Mouse (Mus musculus) erythroblast, adult 5-6 weeks (primary cell): Measurements from ENCODE around the gene Atxn2. TPM values are rescaled to one million over a fixed set of nuclear protein-coding genes. Genes with fewer than 3 reads are reported as not detected.

Experiments used
- ATAC-seq: replicated peaks from 2 replicates; pipeline ENCODE4 v1.8.0; 2016; ENCODE audit warnings: moderate number of reproducible peaks, mild to moderate bottlenecking, moderate TSS enrichment, inconsistent platforms; ENCODE audit not compliant: poor library complexity, low FRiP score, severe bottlenecking
- total RNA-seq, 2 experiments: library from RNA; stranded (forward) in 1 of 2; stranded (reverse) in 1 of 2; fragments of 150-400 nt in 1 of 2; fragments of 200-764, 138-1000 nt in 1 of 2; gene quantifications; 2 replicates each; pipeline versions ENCODE4 v1.2.3 to v1.2.4; 2015 to 2017; ENCODE audit warnings: low replicate concordance in 2 of 2

The Atxn2 gene
- total RNA-seq, 2 experiments from 2014 or later = 97.4 to 169 TPM

GRCm38 (mm10) chr5:121810331-121811151 is 99.4 kb downstream of the Atxn2 start:
- no peak for ATAC-seq

- ATAC-seq = no peak
These were observed 100.4 kb downstream of the Atxn2 start for GRCm38 (mm10) chr5:121811485-121811931.

- ATAC-seq = no peak
These were observed 101.5 kb downstream of the Atxn2 start for GRCm38 (mm10) chr5:121812526-121813243.

DNA sequence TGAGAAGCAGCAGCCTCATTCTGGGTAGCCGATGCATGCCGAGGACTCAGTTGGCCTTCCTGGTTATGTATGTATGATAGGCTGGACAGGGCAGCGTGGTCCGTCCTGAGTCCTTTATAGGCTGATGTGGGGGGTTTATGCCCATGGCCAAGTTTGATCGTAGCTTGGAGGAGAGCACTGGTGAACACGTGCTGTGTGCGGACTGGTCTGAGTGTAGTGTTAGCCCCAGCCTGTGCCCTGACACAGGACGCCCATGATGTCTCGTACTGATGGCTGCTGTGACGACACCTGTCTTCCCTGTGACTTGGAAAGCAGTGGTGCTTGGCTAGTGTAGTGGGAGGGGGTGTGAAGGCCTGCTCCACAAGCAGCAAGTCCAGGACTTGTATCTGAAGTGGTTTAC is 102.6 kb downstream of the Atxn2 start:
- ATAC-seq = no peak

GRCm38 (mm10) chr5:121815067-121815466 is 103.9 kb downstream of the Atxn2 start:
- no peak for ATAC-seq

- no peak for ATAC-seq
These were observed 104.8 kb downstream of the Atxn2 start for GRCm38 (mm10) chr5:121815867-121816380.

DNA sequence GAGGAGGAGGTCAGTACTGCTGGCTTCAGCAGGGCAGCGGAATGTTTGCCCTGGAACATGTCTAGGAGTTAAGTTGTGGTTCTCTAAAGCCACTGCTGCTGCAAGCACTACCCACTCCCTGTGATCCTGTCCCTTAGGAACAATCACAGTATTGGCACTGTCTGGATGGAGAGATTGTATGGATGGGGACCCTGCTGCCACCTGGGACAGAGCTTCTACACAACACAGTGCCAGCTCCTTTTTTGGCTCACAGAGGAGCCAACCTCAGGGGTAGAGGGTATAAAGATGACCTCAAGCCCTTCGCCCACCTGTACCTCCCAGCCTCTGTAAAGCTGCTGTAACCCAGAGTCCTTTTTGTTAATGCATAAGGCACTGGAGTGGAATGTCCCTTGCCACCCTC is 105.5 kb downstream of the Atxn2 start:
- ATAC-seq = no peak

DNA sequence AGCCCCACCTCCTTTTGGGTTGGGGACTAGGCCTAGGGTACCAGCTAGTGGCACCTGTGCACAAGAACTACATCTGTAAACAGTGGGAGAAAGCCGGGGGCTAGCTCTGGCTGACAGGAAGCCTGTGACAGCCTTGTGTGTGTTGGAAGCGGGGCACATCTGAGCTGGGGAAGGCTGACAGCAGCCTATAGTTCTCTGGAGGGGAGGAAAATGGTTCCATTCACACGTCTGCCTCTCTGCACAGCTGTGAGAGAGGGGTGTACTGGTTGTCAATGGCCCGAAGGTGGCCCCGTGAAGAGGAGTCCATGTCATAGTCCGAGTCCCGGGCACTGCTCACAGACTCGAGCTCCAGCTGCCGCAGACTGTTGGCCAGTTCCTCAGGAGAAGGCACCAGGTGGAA is 106.4 kb downstream of the Atxn2 start:
- ATAC-seq = no peak

DNA sequence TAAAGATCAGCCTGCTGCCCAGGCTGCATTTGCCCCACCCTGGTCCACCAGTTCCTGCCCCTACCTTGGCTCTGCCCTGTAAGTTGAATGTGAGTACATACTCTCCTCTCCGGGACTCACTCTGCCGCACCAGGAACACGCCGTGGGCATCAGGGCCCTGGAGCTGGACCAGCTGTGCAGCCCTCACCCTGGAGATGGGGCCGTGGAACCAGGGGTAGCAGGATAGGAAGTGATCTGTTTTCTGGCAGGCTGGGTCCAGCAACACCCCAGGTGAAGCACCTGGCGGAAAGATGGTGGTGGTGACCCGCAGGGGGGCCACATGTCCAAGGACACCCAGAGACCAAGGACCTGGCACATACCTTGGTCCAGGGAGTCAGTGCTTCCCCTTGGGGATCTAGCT is 107.3 kb downstream of the Atxn2 start:
- no peak for ATAC-seq

- ATAC-seq = no peak
These were observed 107.7 kb downstream of the Atxn2 start for GRCm38 (mm10) chr5:121818862-121819261.

DNA sequence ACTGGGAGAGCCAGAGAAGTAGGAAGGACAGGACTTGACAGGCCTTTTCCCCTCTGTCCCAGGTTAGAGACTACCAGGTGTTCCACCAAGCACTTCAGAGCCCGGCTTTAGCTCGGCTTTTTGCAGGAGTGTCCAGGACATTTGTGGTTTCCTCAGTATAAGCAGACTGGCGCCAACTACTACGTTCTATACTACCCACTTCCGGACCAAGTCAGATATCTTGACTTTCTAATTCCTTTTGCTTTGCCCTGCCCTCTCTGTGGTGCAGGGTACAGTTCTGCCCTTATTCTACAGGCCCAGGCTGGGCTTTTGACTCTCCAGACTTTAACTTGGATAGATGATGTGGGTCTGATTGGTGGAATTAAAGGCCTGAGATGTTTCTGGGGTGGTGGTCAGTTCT is 108.4 kb downstream of the Atxn2 start:
- no peak for ATAC-seq

- ATAC-seq = no peak
These were observed 109.0 kb downstream of the Atxn2 start for GRCm38 (mm10) chr5:121820161-121820560.

DNA sequence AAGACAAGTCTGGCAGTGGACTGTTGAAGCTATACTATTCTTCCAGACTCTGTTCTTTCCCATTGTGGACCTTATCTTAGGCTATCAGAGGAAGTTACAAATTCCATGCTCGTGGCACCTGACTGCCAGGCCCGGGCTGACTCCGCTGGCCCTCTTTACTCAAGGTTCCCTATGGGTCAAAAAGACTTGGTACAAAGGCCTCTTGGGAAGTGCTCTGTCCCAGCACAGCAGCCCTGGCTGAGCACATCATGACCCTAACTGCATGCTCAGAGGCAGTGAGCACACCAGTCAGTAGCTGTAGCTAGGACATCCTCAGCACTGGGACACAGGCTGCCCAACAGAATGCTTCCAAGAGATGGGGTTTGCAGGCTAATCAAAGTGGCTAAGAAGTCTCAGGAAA is 109.5 kb downstream of the Atxn2 start:
- ATAC-seq = no peak

- no peak for ATAC-seq
These were observed 110.0 kb downstream of the Atxn2 start for GRCm38 (mm10) chr5:121821116-121821515.

- no peak for ATAC-seq
These were observed 110.4 kb downstream of the Atxn2 start for GRCm38 (mm10) chr5:121821552-121821951.

GRCm38 (mm10) chr5:121822786-121823505 is 111.8 kb downstream of the Atxn2 start:
- ATAC-seq = no peak

DNA sequence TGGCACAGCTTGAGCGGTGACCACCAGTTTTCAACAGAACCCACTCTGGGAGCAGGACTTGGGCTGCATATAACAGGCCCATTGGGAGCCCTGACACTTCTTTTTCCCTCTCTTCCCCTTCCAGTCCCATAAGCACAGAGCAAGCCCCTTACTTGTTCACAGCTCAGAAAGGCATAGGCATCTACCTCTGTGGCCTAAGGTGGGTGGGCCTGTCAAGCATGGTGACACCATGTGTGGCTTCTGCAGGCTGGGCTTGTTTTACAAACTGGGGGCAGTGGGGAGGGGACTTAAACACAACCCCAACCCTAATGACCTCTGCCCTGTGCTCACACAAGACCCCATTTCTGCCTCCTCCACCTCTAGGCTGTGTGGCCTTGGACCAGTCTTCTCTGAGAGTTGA is 112.5 kb downstream of the Atxn2 start:
- no peak for ATAC-seq

- no peak for ATAC-seq
These were observed 113.0 kb downstream of the Atxn2 start for GRCm38 (mm10) chr5:121824121-121824520.

GRCm38 (mm10) chr5:121825606-121826005 is 114.5 kb downstream of the Atxn2 start:
- ATAC-seq = no peak

GRCm38 (mm10) chr5:121827876-121828275 is 116.7 kb downstream of the Atxn2 start:
- no peak for ATAC-seq
